Mouse (Mus musculus): ENCODE results near the gene Csf3r. TPM values are rescaled to one million over a fixed set of nuclear protein-coding genes. Genes with fewer than 3 reads are reported as not detected.

Csf3r gene
- total RNA-seq, 2 experiments from 2014 or later, result 0.67 to 2.1 TPM

Other genes with a start within 250 kb of the Csf3r start
- 10 to 100 TPM; 65.6 to 66.3 TPM for gene Mrps15, start 22.4 kb downstream of the Csf3r start, total RNA-seq (2021)
- 1 to 10 TPM; 1.8 to 2.4 TPM for gene Oscp1, start 34.0 kb downstream of the Csf3r start, total RNA-seq (2021)
- 10 to 100 TPM in 1 of 2 experiments, 1 to 10 TPM in 1; 9.2 to 12.8 TPM for gene Lsm10, start 72.1 kb downstream of the Csf3r start, total RNA-seq (2021)
- gene Stk40, start 79.4 kb downstream of the Csf3r start, total RNA-seq (2021), result 10 to 100 TPM; 28.0 to 29.5 TPM
- gene Eva1b, start 123.2 kb downstream of the Csf3r start, total RNA-seq (2021), result 10 to 100 TPM; 23.3 to 24.9 TPM
- 1 to 10 TPM; 3.0 to 3.1 TPM for gene Sh3d21, start 138.9 kb downstream of the Csf3r start, total RNA-seq (2021)
- 100 to 1,000 TPM; 130 to 144 TPM for gene Thrap3, start 178.2 kb downstream of the Csf3r start, total RNA-seq (2021)
- gene Map7d1, start 231.8 kb downstream of the Csf3r start, total RNA-seq (2021), result 100 to 1,000 TPM; 242 to 246 TPM
- gene Trappc3, start 237.8 kb downstream of the Csf3r start, total RNA-seq (2021), result 10 to 100 TPM; 45.6 to 49.3 TPM

Data from heart, postnatal 14 days (tissue).